Mouse (Mus musculus) MEL (cell line): ENCODE measurements around the gene Gm10142.

Experiments
- CHD1 ChIP-seq: IDR thresholded peaks from 2 replicates; pipeline ENCODE4 v1.6.1; 2012; ENCODE audit warnings: low read depth, mild to moderate bottlenecking, inconsistent platforms, low read length, improper control_type of control experiment
- CTCF ChIP-seq, 3 experiments: IDR thresholded peaks in 2 of 3; conservative IDR thresholded peaks in 1 of 3; 2 replicates each; pipeline ENCODE4 v1.5.1; 2011 to 2012; ENCODE audit warnings: low read length in 3 of 3, low read depth in 2 of 3, mild to moderate bottlenecking in 2 of 3, improper control_type of control experiment in 1 of 3, inconsistent platforms in 1 of 3, mixed read lengths in 1 of 3, moderate library complexity in 1 of 3; ENCODE audit not compliant: control insufficient read depth in 1 of 3, insufficient read depth in 1 of 3, poor library complexity in 1 of 3, severe bottlenecking in 1 of 3
- EP300 ChIP-seq, 2 experiments: IDR thresholded peaks; 2 replicates each; pipeline ENCODE4 v1.6.1; 2011; ENCODE audit warnings: improper control_type of control experiment in 2 of 2, low read length in 2 of 2, low read depth in 1 of 2, mild to moderate bottlenecking in 1 of 2
- GATA1 ChIP-seq: IDR thresholded peaks from 2 replicates; pipeline ENCODE4 v1.6.1; 2011; ENCODE audit warnings: low read depth, low read length, improper control_type of control experiment
- KAT2A ChIP-seq: conservative IDR thresholded peaks from 2 replicates; pipeline ENCODE4 v1.6.1; 2012; ENCODE audit warnings: low read depth, low read length, improper control_type of control experiment, inconsistent platforms
- MAFK ChIP-seq: IDR thresholded peaks from 2 replicates; pipeline ENCODE4 v1.6.1; 2011; ENCODE audit warnings: low read depth, mild to moderate bottlenecking, low read length, improper control_type of control experiment, borderline replicate concordance
- MXI1 ChIP-seq: IDR thresholded peaks from 2 replicates; pipeline ENCODE4 v1.6.1; 2011; ENCODE audit warnings: mild to moderate bottlenecking, low read depth, low read length, improper control_type of control experiment
- POLR2A ChIP-seq, 2 experiments: IDR thresholded peaks; 2 replicates each; pipeline ENCODE4 v1.6.1; 2011 to 2012; ENCODE audit warnings: low read length in 2 of 2, mild to moderate bottlenecking in 2 of 2, control low read depth in 1 of 2, improper control_type of control experiment in 1 of 2, low read depth in 1 of 2, moderate library complexity in 1 of 2; ENCODE audit not compliant: control insufficient read depth in 1 of 2, insufficient read depth in 1 of 2, poor library complexity in 1 of 2
- TAL1 ChIP-seq: IDR thresholded peaks from 2 replicates; pipeline ENCODE4 v1.6.1; 2012; ENCODE audit warnings: mild to moderate bottlenecking, inconsistent platforms, low read length, moderate library complexity, mixed read lengths
- ZC3H11A ChIP-seq: IDR thresholded peaks from 2 replicates; pipeline ENCODE4 v1.6.1; 2012; ENCODE audit warnings: low read depth, mild to moderate bottlenecking, inconsistent platforms, low read length, improper control_type of control experiment
- ZKSCAN1 ChIP-seq: IDR thresholded peaks from 2 replicates; pipeline ENCODE4 v1.6.1; 2012; ENCODE audit warnings: low read depth, mild to moderate bottlenecking, inconsistent platforms, low read length, improper control_type of control experiment, moderate library complexity
- ZMIZ1 ChIP-seq: IDR thresholded peaks from 2 replicates; pipeline ENCODE4 v1.6.1; 2012; ENCODE audit warnings: low read depth, mild to moderate bottlenecking, inconsistent platforms, low read length, improper control_type of control experiment, moderate library complexity
- ZNF384 ChIP-seq: IDR thresholded peaks from 2 replicates; pipeline ENCODE4 v1.6.1; 2012; ENCODE audit warnings: low read depth, mild to moderate bottlenecking, inconsistent platforms, low read length, improper control_type of control experiment

DNA sequence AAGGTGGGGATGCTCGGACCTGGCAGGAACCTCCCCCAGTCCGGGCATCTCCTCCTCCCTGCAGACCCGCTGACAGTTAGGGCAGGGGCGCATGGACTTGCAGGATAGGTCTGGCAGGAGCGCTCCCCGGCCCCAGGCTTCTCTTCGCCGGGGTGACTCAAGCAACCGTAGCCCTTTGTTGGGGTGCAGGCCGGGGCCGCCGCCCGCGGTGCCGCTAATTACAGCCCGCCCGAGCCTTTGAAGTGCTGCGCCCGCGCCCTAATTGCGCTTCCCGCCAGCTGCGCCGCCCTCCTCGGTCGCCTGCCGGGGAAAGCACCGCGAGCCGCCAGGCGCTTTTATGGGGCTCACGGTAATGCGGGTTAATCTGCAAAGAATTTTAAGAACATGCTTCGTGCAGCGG lies 38.0 kb upstream of the Gm10142 start:
- TF ChIP-seq GATA1 (no peak), ZMIZ1 (no peak), TAL1 (no peak), CHD1 (no peak), MAFK (no peak), CTCF (IDR thresholded peaks at IDR 0.05 in 2 of 3, conservative IDR thresholded peaks at IDR 0.05 in 1 of 3; ENCODE audit: control insufficient read depth in 1 of 3, insufficient read depth in 1 of 3, low read depth in 2 of 3, low read length in 3 of 3, poor library complexity in 1 of 3, severe bottlenecking in 1 of 3) (no peak), EP300 (IDR thresholded peaks at IDR 0.05; ENCODE audit: low read depth in 1 of 2, low read length in 2 of 2) (no peak), ZNF384 (no peak), ZC3H11A (no peak), ZKSCAN1 (no peak), MXI1 (no peak), KAT2A (no peak), POLR2A (IDR thresholded peaks at IDR 0.05; ENCODE audit: control insufficient read depth in 1 of 2, insufficient read depth in 1 of 2, low read depth in 1 of 2, low read length in 2 of 2, poor library complexity in 1 of 2) (no peak)
